Comparison of ENCODE assay signal across 8 mouse cellular contexts in genomic region chr7:112157584-112158315, GRCm38 (mm10). TPM values are rescaled to one million over a fixed set of nuclear protein-coding genes. Genes with fewer than 3 reads are reported as not detected.
A peak's percentile ranks its signal among the peaks of the same experiment; 100 is the strongest.
DNase-seq lines count a peak whose midpoint lies in the region; ATAC-seq and TF ChIP-seq lines count a peak whose summit lies in the region.

No protein-coding gene starts in this region.

- no peak for DNase-seq in liver, adult 2 months (ENCODE audit: extremely low read depth, low read depth, low spot score)
- no peak for DNase-seq in liver
- peak; percentile 42 for DNase-seq in embryo, embryonic 10.5 days (ENCODE audit: low spot score)
- DNase-seq in thymus, postnatal 10 days (ENCODE audit: low spot score in 2 of 2): no peak
- no peak for DNase-seq in left cerebral cortex, adult 9 months (ENCODE audit: low spot score in 2 of 2)

- peak overlapping the region; percentile 44 for H3K4me3 ChIP-seq in liver, adult 2 months (ENCODE audit: insufficient read depth, low read depth, low read length)
- H3K4me3 ChIP-seq in intestine, postnatal 0 days (ENCODE audit: low read depth, low read length): peak overlapping the region; percentile 47

- no peaks in the 10 kb centered on the region for H3K4me1 ChIP-seq in liver, adult 2 months (ENCODE audit: control insufficient read depth, insufficient read depth, low read length)
- no peaks in the 10 kb centered on the region; the same call in 1 of the 2 replicates for H3K4me1 ChIP-seq in intestine, postnatal 0 days (replicated peaks; ENCODE audit: control insufficient read depth, insufficient read depth, low read length)

- 38% methylated on average over 23 of the region's 23 CpGs for WGBS in liver, adult 2 months
- 19% methylated on average over 23 of the region's 23 CpGs for WGBS in intestine, postnatal 0 days

- H3K9ac ChIP-seq in liver, adult 2 months (ENCODE audit: low read depth, low read length): 0 out of 2 replicates have a peak overlapping the region, but pooled peaks have one; percentile 11
- peak overlapping the region; percentile 42 for H3K9ac ChIP-seq in intestine, postnatal 0 days (ENCODE audit: low read depth, low read length)

- ATAC-seq in intestine, postnatal 0 days: no peak
- ATAC-seq in megakaryocyte progenitor cell, adult 5-6 weeks (replicated peaks; ENCODE audit: poor library complexity): peak; percentile 24; the same call in 1 of the 2 replicates
- no peak for ATAC-seq in monocyte, adult 5-6 weeks (replicated peaks; ENCODE audit: insufficient number of reproducible peaks, low FRiP score, low TSS enrichment, poor library complexity, severe bottlenecking)

- H3K9me3 ChIP-seq in intestine, postnatal 0 days (ENCODE audit: control insufficient read depth): no peaks in the 10 kb centered on the region

- TF ChIP-seq POLR2A in liver, adult 2 months (IDR thresholded peaks at IDR 0.05; ENCODE audit: extremely low read depth, insufficient read depth, low read length): no peak

- TF ChIP-seq CTCF in liver, adult 2 months (IDR thresholded peaks at IDR 0.05; ENCODE audit: low read depth, low read length): no peak
- no peak for TF ChIP-seq CTCF in intestine, postnatal 0 days (IDR thresholded peaks at IDR 0.05; ENCODE audit: low read depth)

- no peak overlapping the region for H3K27ac ChIP-seq in liver, adult 2 months (replicated peaks; ENCODE audit: insufficient read depth, low read depth, low read length)
- H3K27ac ChIP-seq in intestine, postnatal 0 days (ENCODE audit: low read depth, low read length): peak overlapping the region; percentile 46; the same call in 1 of the 2 replicates

- no peaks in the 10 kb centered on the region for H3K79me2 ChIP-seq in liver, adult 2 months (ENCODE audit: control insufficient read depth, insufficient read depth, low read length)

- no peaks in the 10 kb centered on the region for H3K36me3 ChIP-seq in liver, adult 2 months (ENCODE audit: control insufficient read depth, insufficient read depth, low read length)
- no peaks in the 10 kb centered on the region for H3K36me3 ChIP-seq in intestine, postnatal 0 days (ENCODE audit: control insufficient read depth, insufficient read depth)

- peak overlapping the region; percentile 61 for H3K4me2 ChIP-seq in intestine, postnatal 0 days (replicated peaks; ENCODE audit: low read depth)

- peaks cover 6% of the 10 kb centered on the region; the same call in 1 of the 2 replicates for H3K27me3 ChIP-seq in liver, adult 2 months (ENCODE audit: control insufficient read depth, insufficient read depth, low read length)
- peaks cover 4% of the 10 kb centered on the region for H3K27me3 ChIP-seq in intestine, postnatal 0 days (replicated peaks; ENCODE audit: control insufficient read depth, insufficient read depth, low read length)

RNA-seq across cellular contexts. Expression of gene Dkk3, which starts 1.1 kb away (rescaled TPM):
- total RNA-seq in liver, adult 2 months (2014; rRNA removed): 0.65 and 1.0 TPM in 2 replicates
- 0.39 and 0.46 TPM in 2 replicates for polyA plus RNA-seq in liver, adult 2 months (2012; rRNA removed)
- polyA plus RNA-seq in intestine, postnatal 0 days (2015; fragmentation: Nextera tagmentation; extraction: Ambion mirVana): 17.0 and 19.2 TPM in 2 replicates
- total RNA-seq in megakaryocyte progenitor cell, adult 5-6 weeks (2015): 0.07 TPM in 1 of 2 replicates, not detected in the other
- total RNA-seq in megakaryocyte progenitor cell, adult 5-6 weeks (2017): not detected in 2 replicates
- total RNA-seq in monocyte, adult 5-6 weeks (2017): not detected in 3 replicates
